Mouse (Mus musculus) CH12.LX (cell line): Measurements from ENCODE around the gene Robo1. TPM values are rescaled to one million over a fixed set of nuclear protein-coding genes. Genes with fewer than 3 reads are reported as not detected.

Experiments
- DNase-seq: peaks from one replicate; pipeline ENCODE4 v3.0.0-alpha.2; 2013; ENCODE audit errors: extremely low read depth
- H3K27ac ChIP-seq: 2 replicates; pipeline ENCODE4 v1.5.1; 2012; ENCODE audit warnings: low read depth, mild to moderate bottlenecking, control low read depth, moderate library complexity; ENCODE audit not compliant: insufficient read depth
- H3K27me3 ChIP-seq: replicated peaks from 2 replicates; pipeline ENCODE3; 2012; ENCODE audit warnings: inconsistent platforms
- H3K36me3 ChIP-seq, 2 experiments: replicated peaks in 1 of 2; 2 replicates each; pipeline versions ENCODE3 to v1.6.1; 2012; ENCODE audit warnings: inconsistent platforms in 1 of 2, low read length in 1 of 2, mild to moderate bottlenecking in 1 of 2, mixed read lengths in 1 of 2, moderate library complexity in 1 of 2; ENCODE audit not compliant: control insufficient read depth in 1 of 2, insufficient read depth in 1 of 2
- H3K4me1 ChIP-seq, 2 experiments: 2 replicates each; pipeline ENCODE4 v1.6.1; 2012; ENCODE audit warnings: inconsistent platforms in 1 of 2, moderate library complexity in 1 of 2; ENCODE audit not compliant: insufficient read depth in 2 of 2, control insufficient read depth in 1 of 2
- H3K4me2 ChIP-seq: 2 replicates; pipeline ENCODE4 v1.6.1; 2012; ENCODE audit warnings: low read depth, mild to moderate bottlenecking, control low read depth; ENCODE audit not compliant: poor library complexity, insufficient read depth, severe bottlenecking
- H3K4me3 ChIP-seq, 3 experiments: fragments of 150-350 bp in 1 of 3; sonication (generic) in 1 of 3; replicated peaks in 1 of 3; 2 replicates each; pipeline versions ENCODE3 to v1.5.1; 2011 to 2012; ENCODE audit warnings: low read depth in 2 of 3, low read length in 2 of 3, mild to moderate bottlenecking in 2 of 3, moderate library complexity in 2 of 3, control low read depth in 1 of 3, improper control_type of control experiment in 1 of 3, inconsistent platforms in 1 of 3, mixed read lengths in 1 of 3; ENCODE audit not compliant: poor library complexity in 1 of 3
- H3K79me2 ChIP-seq: replicated peaks from 2 replicates; pipeline ENCODE4 v1.6.1; 2012; ENCODE audit warnings: mild to moderate bottlenecking, moderate library complexity; ENCODE audit not compliant: control insufficient read depth, poor library complexity, insufficient read depth, severe bottlenecking; ENCODE audit errors: extremely low read depth
- H3K9ac ChIP-seq: 2 replicates; pipeline ENCODE4 v1.6.1; 2012; ENCODE audit warnings: low read depth, mild to moderate bottlenecking, control low read depth, moderate library complexity; ENCODE audit not compliant: insufficient read depth
- H3K9me3 ChIP-seq: replicated peaks from 2 replicates; pipeline ENCODE3; 2012; ENCODE audit warnings: low read length, inconsistent platforms, mixed read lengths
- CHD1 ChIP-seq: IDR thresholded peaks from 2 replicates; pipeline ENCODE4 v1.6.1; 2012; ENCODE audit warnings: low read depth, low read length, improper control_type of control experiment, inconsistent platforms
- CHD2 ChIP-seq: IDR thresholded peaks from 2 replicates; pipeline ENCODE4 v1.6.1; 2011; ENCODE audit warnings: low read length, improper control_type of control experiment
- E2F4 ChIP-seq: IDR thresholded peaks from 2 replicates; pipeline ENCODE4 v1.6.1; 2011; ENCODE audit warnings: low read depth, low read length, improper control_type of control experiment; ENCODE audit not compliant: insufficient replicate concordance
- ELF1 ChIP-seq: IDR thresholded peaks from 2 replicates; pipeline ENCODE4 v1.6.1; 2014; ENCODE audit warnings: low read depth, mild to moderate bottlenecking, inconsistent platforms, low read length, improper control_type of control experiment
- JUND ChIP-seq: conservative IDR thresholded peaks from 2 replicates; pipeline ENCODE4 v1.6.1; 2011; ENCODE audit warnings: low read depth, low read length, improper control_type of control experiment
- MAFK ChIP-seq: IDR thresholded peaks from 2 replicates; pipeline ENCODE4 v1.6.1; 2011; ENCODE audit warnings: low read length, improper control_type of control experiment; ENCODE audit not compliant: insufficient replicate concordance
- MAX ChIP-seq: IDR thresholded peaks from 2 replicates; pipeline ENCODE4 v1.6.1; 2011; ENCODE audit warnings: low read length, improper control_type of control experiment
- MEF2A ChIP-seq: IDR thresholded peaks from 2 replicates; pipeline ENCODE4 v1.6.1; 2014; ENCODE audit warnings: low read depth, mild to moderate bottlenecking, inconsistent platforms, low read length, improper control_type of control experiment, borderline replicate concordance
- MXI1 ChIP-seq: IDR thresholded peaks from 2 replicates; pipeline ENCODE4 v1.6.1; 2011; ENCODE audit warnings: mild to moderate bottlenecking, low read depth, low read length, improper control_type of control experiment
- NELFE ChIP-seq: IDR thresholded peaks from 2 replicates; pipeline ENCODE4 v1.6.1; 2011; ENCODE audit warnings: low read depth, low read length, improper control_type of control experiment
- NRF1 ChIP-seq: IDR thresholded peaks from 2 replicates; pipeline ENCODE4 v1.6.1; 2014; ENCODE audit warnings: low read depth, mild to moderate bottlenecking, inconsistent platforms, low read length, improper control_type of control experiment, moderate library complexity
- POLR2A ChIP-seq: IDR thresholded peaks from 2 replicates; pipeline ENCODE4 v1.6.1; 2011; ENCODE audit warnings: low read depth, mild to moderate bottlenecking, improper control_type of control experiment, low read length
- SIN3A ChIP-seq: IDR thresholded peaks from 2 replicates; pipeline ENCODE4 v1.6.1; 2012; ENCODE audit warnings: low read length, improper control_type of control experiment, inconsistent platforms
- ZC3H11A ChIP-seq: IDR thresholded peaks from 2 replicates; pipeline ENCODE4 v1.6.1; 2012; ENCODE audit warnings: low read depth, mild to moderate bottlenecking, inconsistent platforms, low read length, improper control_type of control experiment
- ZMIZ1 ChIP-seq: IDR thresholded peaks from 2 replicates; pipeline ENCODE4 v1.6.1; 2012; ENCODE audit warnings: low read depth, mild to moderate bottlenecking, inconsistent platforms, low read length, improper control_type of control experiment
- ZNF384 ChIP-seq: IDR thresholded peaks from 2 replicates; pipeline ENCODE4 v1.6.1; 2012; ENCODE audit warnings: low read depth, low read length, improper control_type of control experiment, inconsistent platforms
- dilution Hi-C: fragments of 300-500 bp; cut with MboI; formaldehyde crosslinking; loops from 2 replicates; pipeline ENCODE4 v1.14.3; 2020; ENCODE audit warnings: low sequenced_read_pairs; ENCODE audit not compliant: extremely low pct_unique_long_range_greater_than_20kb, extremely low pct_ligation_motif_present
- in situ Hi-C: fragments of 300-500 bp; cut with MboI; formaldehyde crosslinking; loops from 3 replicates; pipeline ENCODE4 v1.14.3; 2019; ENCODE audit warnings: low sequenced_read_pairs, low pct_ligation_motif_present, low pct_unique_long_range_greater_than_20kb, mixed read lengths
- polyA plus RNA-seq: library from polyadenylated mRNA; unstranded; fragments of >175 nt; gene quantifications from 2 replicates; pipeline ENCODE4 v1.2.1, GENCODE M21; 2012; ENCODE audit warnings: low read depth; ENCODE audit not compliant: insufficient read length
- total RNA-seq, 2 experiments: library from RNA; depleted of rRNA; stranded (reverse); fragments of 300-350 nt in 1 of 2; fragments of >200 nt in 1 of 2; gene quantifications; 2 replicates each; pipeline ENCODE4 v1.2.3; 2012 to 2014

The Robo1 gene
- total and polyA plus RNA-seq, 3 experiments: not detected

DNA sequence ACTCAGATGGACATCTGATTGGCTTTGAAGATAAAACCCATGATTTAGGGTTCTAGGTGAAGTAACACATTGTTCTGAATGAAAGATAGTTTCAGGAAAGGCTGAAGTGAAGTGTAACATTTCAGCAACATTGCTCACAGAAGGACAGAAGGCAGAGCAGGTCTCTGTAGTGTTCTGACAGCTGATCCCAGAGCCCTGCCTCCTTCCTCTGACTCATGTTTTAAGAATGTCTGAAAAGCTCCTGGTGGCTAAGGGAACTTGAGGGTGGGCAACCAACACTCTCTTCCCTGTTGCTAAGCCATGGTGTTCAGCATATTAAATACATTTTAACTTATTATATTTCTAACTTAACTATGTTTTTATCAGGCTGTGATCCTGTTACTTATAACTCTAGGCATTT is 126.3 kb downstream of the Robo1 start:
- H3K27me3 ChIP-seq: no peaks in the 10 kb centered on the region
- dilution Hi-C loops: no loop called here

DNA sequence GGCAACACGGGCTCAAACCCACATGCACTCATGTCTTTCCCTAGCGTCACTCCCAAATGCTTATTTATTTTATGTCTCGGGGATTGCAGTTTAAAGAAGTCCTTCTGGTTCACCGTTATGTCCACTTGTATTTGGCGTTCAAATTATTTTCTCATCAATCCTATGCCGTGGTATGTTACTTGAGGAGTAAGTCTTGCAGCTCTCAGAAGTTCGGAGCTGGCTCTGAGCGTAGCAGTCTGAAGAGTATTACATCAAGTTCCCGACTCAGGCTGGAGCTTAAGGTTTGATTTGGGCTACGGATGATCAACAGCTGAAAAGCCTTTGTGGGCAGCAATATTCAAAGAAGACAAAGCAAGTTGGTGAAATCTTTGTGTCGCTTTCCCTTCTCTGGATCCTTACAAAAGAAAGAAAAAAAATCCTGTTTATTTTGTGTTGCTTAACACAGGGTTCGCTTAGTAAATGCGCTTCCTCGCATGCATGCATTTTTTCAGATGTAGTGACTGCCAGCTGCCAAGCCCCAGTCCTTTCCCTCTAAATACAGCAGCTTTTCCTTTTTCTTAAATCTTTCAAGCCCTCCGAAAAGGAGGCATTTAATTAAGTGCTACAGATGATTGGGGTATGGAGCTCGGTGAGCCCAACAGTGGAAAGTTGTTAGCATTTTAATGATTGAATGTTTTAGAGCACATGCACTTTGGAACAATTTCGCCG is 136.5 kb downstream of the Robo1 start:
- no peak overlapping the region for H3K9ac ChIP-seq
- in situ Hi-C loops (no loop called here), dilution Hi-C loops (no loop called here)
- no peaks in the 10 kb centered on the region for H3K27me3 ChIP-seq
- no peak for TF ChIP-seq SIN3A
- TF ChIP-seq NELFE: no peak
- TF ChIP-seq MAFK: no peak
- no peaks in the 10 kb centered on the region for H3K36me3 ChIP-seq
- no peaks in the 10 kb centered on the region for H3K79me2 ChIP-seq
- no peak overlapping the region for H3K4me3 ChIP-seq
- no peak overlapping the region for H3K27ac ChIP-seq
- DNase-seq: no peak
- peaks cover 48% of the 10 kb centered on the region for H3K9me3 ChIP-seq
- no peak overlapping the region for H3K4me2 ChIP-seq
- H3K4me1 ChIP-seq: no peaks in the 10 kb centered on the region

More for the DNA sequence above, 126.3 kb downstream of the Robo1 start:
- H3K4me1 ChIP-seq: no peaks in the 10 kb centered on the region
- TF ChIP-seq ZC3H11A (no peak), MAX (no peak), ZMIZ1 (no peak), JUND (no peak), CHD2 (no peak), MEF2A (no peak), E2F4 (no peak), ELF1 (no peak), MXI1 (no peak), NRF1 (no peak), POLR2A (no peak)
- H3K4me2 ChIP-seq: no peak overlapping the region
- no peaks in the 10 kb centered on the region for H3K36me3 ChIP-seq
- H3K79me2 ChIP-seq: no peaks in the 10 kb centered on the region
- no peak for DNase-seq
- no peak overlapping the region for H3K27ac ChIP-seq
- H3K9me3 ChIP-seq: peaks cover 35% of the 10 kb centered on the region
- H3K4me3 ChIP-seq: no peak overlapping the region
- in situ Hi-C loops: no loop called here
- no peak overlapping the region for H3K9ac ChIP-seq

DNA sequence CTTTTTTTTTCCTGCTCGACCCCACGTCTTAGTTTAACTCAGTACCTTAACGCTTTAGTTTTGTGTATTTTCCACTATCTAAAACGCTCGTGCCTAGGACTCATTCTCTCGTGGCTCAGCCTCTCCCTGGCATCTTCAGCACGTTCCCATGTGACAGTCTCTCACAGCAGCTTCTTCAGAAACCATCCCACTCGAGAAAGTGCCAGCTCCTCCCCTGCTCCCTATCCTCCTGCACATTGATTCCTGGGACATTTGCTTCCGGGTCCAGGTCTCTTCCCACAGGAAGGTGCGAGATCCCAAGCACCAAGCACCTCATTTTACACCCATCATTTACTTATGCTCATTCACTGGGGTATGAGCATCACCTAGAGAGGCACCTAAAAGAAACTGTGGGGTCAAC is 150.0 kb downstream of the Robo1 start:
- dilution Hi-C loops (no loop called here), in situ Hi-C loops (no loop called here)
- no peaks in the 10 kb centered on the region for H3K36me3 ChIP-seq
- TF ChIP-seq CHD1 (no peak), ZC3H11A (no peak), ZNF384 (no peak)
- no peaks in the 10 kb centered on the region for H3K4me1 ChIP-seq
- no peak overlapping the region for H3K4me3 ChIP-seq
- no peak overlapping the region for H3K9ac ChIP-seq
- no peaks in the 10 kb centered on the region for H3K79me2 ChIP-seq
- no peaks in the 10 kb centered on the region for H3K27me3 ChIP-seq
- H3K9me3 ChIP-seq: peaks cover 56% of the 10 kb centered on the region
- H3K27ac ChIP-seq: no peak overlapping the region
- DNase-seq: no peak
- H3K4me2 ChIP-seq: no peak overlapping the region
